Mouse (Mus musculus) heart, postnatal 14 days (tissue): ENCODE measurements around the gene Cobll1. TPM values are rescaled to one million over a fixed set of nuclear protein-coding genes. Genes with fewer than 3 reads are reported as not detected.

ENCODE experiments used
- total RNA-seq, 2 experiments: library from RNA; stranded (reverse); gene quantifications; 2 replicates each; pipeline ENCODE4 v1.2.3; 2021

The Cobll1 gene
- total RNA-seq, 2 experiments from 2014 or later = 51.3 to 53.6 TPM

Other genes starting within 250 kb of the Cobll1 start
- 100 to 1,000 TPM; 148 to 165 TPM for gene Grb14, start 214.4 kb downstream of the Cobll1 start, total RNA-seq
- 1 to 10 TPM; 1.9 to 2.4 TPM for gene Slc38a11, start 124.6 kb upstream of the Cobll1 start, total RNA-seq